Mouse (Mus musculus) thymus, adult 2 months (tissue): ENCODE data around the gene Zglp1.

Experiments
- CTCF ChIP-seq: fragments of 200-500 bp; IDR thresholded peaks from 2 replicates; pipeline ENCODE4 v1.5.1; 2012; ENCODE audit warnings: mild to moderate bottlenecking, control low read depth, low read length, moderate library complexity, borderline replicate concordance; ENCODE audit not compliant: control insufficient read depth, poor library complexity, insufficient read depth; ENCODE audit errors: extremely low read depth
- POLR2A ChIP-seq: fragments of 200-500 bp; IDR thresholded peaks from 2 replicates; pipeline ENCODE4 v1.6.1; 2012; ENCODE audit warnings: mild to moderate bottlenecking, low read length, control low read depth, moderate library complexity; ENCODE audit not compliant: control insufficient read depth, poor library complexity, insufficient read depth; ENCODE audit errors: extremely low read depth

GRCm38 (mm10) chr9:21035586-21035985 lies 31.3 kb downstream of the Zglp1 start:
- TF ChIP-seq CTCF (no peak), POLR2A (no peak)
